Mouse (Mus musculus) layer of hippocampus, adult 2 months (tissue): ENCODE data around the gene Adora1. TPM values are rescaled to one million over a fixed set of nuclear protein-coding genes. Genes with fewer than 3 reads are reported as not detected.

ENCODE experiments used
- DNase-seq, 2 experiments: peaks; one replicate each; pipeline ENCODE4 v3.0.0; 2022; ENCODE audit warnings: low spot score in 2 of 2
- H3K27ac ChIP-seq: fragments of 200-600 bp; 2 replicates; pipeline ENCODE4 v1.8.1; 2022
- H3K4me3 ChIP-seq: fragments of 200-600 bp; 2 replicates; pipeline ENCODE4 v1.8.1; 2022; ENCODE audit warnings: mild to moderate bottlenecking
- CTCF ChIP-seq: fragments of 200-600 bp; conservative IDR thresholded peaks from 2 replicates; pipeline ENCODE4 v1.8.1; 2022; ENCODE audit warnings: antibody characterized with exemption, mild to moderate bottlenecking, moderate library complexity
- total RNA-seq, 2 experiments: library from RNA; stranded (reverse); gene quantifications; 2 replicates each; pipeline ENCODE4 v1.2.3; 2021

The Adora1 gene
- total RNA-seq, 2 experiments from 2014 or later, result 202 to 221 TPM

- TF ChIP-seq CTCF, result no peak
- Histone ChIP-seq H3K4me3 (no peak overlapping the region), H3K27ac (peak overlapping the region; percentile 91)
- no peak for DNase-seq
Measured at GRCm38 (mm10) chr1:134193674-134194197, 41.5 kb downstream of the Adora1 start.

GRCm38 (mm10) chr1:134193126-134193525 lies 42.1 kb downstream of the Adora1 start, which contains the start of gene Mybph:
TSS of gene Mybph (plus strand) at chr1:134193448.
- Histone ChIP-seq H3K27ac (peak within 1 kb of the TSS; percentile 91), H3K4me3 (no peak within 1 kb of the TSS)
- no peak for TF ChIP-seq CTCF
- no peak for DNase-seq

- Histone ChIP-seq H3K4me3 (no peak overlapping the region), H3K27ac (peak overlapping the region; percentile 91)
- DNase-seq, result no peak
- no peak for TF ChIP-seq CTCF
Measured at GRCm38 (mm10) chr1:134192024-134192423, 43.2 kb downstream of the Adora1 start.

- no peak for DNase-seq
- no peak for TF ChIP-seq CTCF
- H3K27ac ChIP-seq, result peak overlapping the region; percentile 91; the same call in 1 of the 2 replicates
- H3K4me3 ChIP-seq, result no peak overlapping the region
Measured at GRCm38 (mm10) chr1:134191192-134191591, 44.0 kb downstream of the Adora1 start.

GRCm38 (mm10) chr1:134188989-134189729 lies 46.1 kb downstream of the Adora1 start:
- Histone ChIP-seq H3K4me3 (no peak overlapping the region), H3K27ac (peak overlapping the region; percentile 19; the same call in 1 of the 2 replicates)
- TF ChIP-seq CTCF, result peak; percentile 38
- DNase-seq, result no peak

- H3K27ac ChIP-seq, result peak overlapping the region; percentile 19; the same call in 1 of the 2 replicates
- no peak for DNase-seq
- no peak overlapping the region for H3K4me3 ChIP-seq
- no peak for TF ChIP-seq CTCF
Measured at GRCm38 (mm10) chr1:134188217-134188616, 47.0 kb downstream of the Adora1 start.

- H3K27ac ChIP-seq, result no peak overlapping the region
- H3K4me3 ChIP-seq, result no peak overlapping the region
- no peak for TF ChIP-seq CTCF
- no peak for DNase-seq
Measured at GRCm38 (mm10) chr1:134184089-134184488, 51.1 kb downstream of the Adora1 start.

- Histone ChIP-seq H3K4me3 (no peak within 1 kb of the TSS), H3K27ac (peak within 1 kb of the TSS; percentile 75)
- TF ChIP-seq CTCF, result no peak
- no peak for DNase-seq
Measured at GRCm38 (mm10) chr1:134182025-134182424, 53.2 kb downstream of the Adora1 start, which contains the start of gene Chil1. TSS of gene Chil1 (plus strand) at chr1:134182176.

GRCm38 (mm10) chr1:134177976-134178375 lies 57.3 kb downstream of the Adora1 start:
- Histone ChIP-seq H3K27ac (no peak overlapping the region), H3K4me3 (no peak overlapping the region)
- no peak for DNase-seq
- no peak for TF ChIP-seq CTCF

GRCm38 (mm10) chr1:134173081-134173480 lies 62.1 kb downstream of the Adora1 start:
- no peak for TF ChIP-seq CTCF
- Histone ChIP-seq H3K27ac (no peak overlapping the region), H3K4me3 (no peak overlapping the region)
- no peak for DNase-seq

GRCm38 (mm10) chr1:134168985-134169697 lies 66.1 kb downstream of the Adora1 start:
- DNase-seq, result no peak
- TF ChIP-seq CTCF, result no peak
- Histone ChIP-seq H3K27ac (no peak overlapping the region), H3K4me3 (no peak overlapping the region)

GRCm38 (mm10) chr1:134168567-134168966 lies 66.7 kb downstream of the Adora1 start:
- no peak for DNase-seq

More at GRCm38 (mm10) chr1:134168567-134168966, 66.7 kb downstream of the Adora1 start:
- no peak for TF ChIP-seq CTCF
- no peak overlapping the region for H3K27ac ChIP-seq
- H3K4me3 ChIP-seq, result no peak overlapping the region
